Mouse (Mus musculus): ENCODE measurements at regions not wholly inside any gene's neighbourhood (a gene's known extent, or its start where the extent isn't known, plus 50 kb on each side); places are given as distances from the start of the nearest gene placed in this dataset.

- no peak for DNase-seq (ENCODE audit: low spot score)
These were observed 253.1 kb downstream of the Fam173b start for GRCm38 (mm10) chr15:31854764-31855163.

DNA sequence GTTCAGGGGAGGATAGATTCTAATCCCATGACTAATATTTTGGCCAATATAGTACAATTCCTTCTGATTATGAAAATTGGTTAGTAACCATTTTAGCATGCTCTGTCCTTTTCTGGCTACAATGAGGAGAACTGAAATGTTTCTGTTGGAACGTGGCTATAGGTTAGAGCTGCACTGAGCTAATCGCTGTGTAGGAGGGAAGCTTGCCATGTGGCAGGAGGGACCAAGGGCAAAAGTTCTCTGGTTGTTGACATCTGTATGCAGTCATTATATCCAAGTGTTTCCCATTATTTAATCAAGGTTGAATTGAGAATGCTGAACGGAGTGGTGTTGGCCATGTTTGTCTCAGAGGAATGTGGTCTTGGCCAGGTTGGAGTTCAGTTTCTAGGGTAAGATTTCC lies 253.5 kb downstream of the Fam173b start:
- DNase-seq (ENCODE audit: low spot score) = no peak

- no peak for DNase-seq (ENCODE audit: low spot score)
These were observed 267.4 kb downstream of the Fam173b start for GRCm38 (mm10) chr15:31869100-31869499.

- DNase-seq (ENCODE audit: low spot score) = no peak
These were observed 268.2 kb downstream of the Fam173b start for GRCm38 (mm10) chr15:31869673-31870417.

DNA sequence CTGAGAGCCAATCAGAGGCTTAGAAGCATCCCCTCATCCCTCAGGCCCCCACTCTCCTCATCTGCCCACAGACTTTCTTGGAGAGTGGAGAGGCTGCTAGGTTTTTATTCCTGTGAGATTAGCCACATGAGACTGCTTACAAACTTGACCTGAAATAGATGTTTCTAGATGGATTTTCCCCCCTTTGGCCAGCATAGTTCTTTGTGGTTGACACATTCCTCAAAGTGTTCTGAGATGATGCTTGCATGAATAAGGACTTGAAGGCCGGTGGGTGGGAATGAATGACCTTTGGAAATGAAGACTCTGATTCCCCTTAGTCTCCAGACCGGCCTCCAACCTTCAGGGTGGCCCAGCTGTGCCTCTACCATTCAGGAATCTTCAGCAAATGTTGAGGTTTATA lies 273.8 kb downstream of the Fam173b start:
- no peak for DNase-seq (ENCODE audit: low spot score)

DNA sequence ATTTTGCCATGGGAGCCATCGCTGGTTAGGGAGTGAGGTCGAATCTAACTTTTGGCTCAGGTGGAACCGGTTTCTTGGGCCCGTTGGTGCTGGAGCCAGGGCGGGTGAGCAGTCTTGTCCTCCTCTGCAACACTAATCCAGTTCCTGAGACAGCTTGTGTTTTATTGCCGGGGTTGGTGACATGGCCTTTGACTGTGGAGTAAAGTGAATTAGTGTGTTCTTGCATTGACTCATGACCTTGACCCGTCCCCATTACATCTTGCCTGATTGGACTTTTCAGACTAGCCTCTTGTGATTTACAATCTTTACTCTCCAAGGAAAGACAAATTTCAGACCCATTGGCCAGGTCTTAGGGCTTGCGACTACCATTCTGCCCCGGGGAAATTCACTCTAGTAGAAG lies 278.8 kb downstream of the Fam173b start:
- no peak for DNase-seq (ENCODE audit: low spot score)

- DNase-seq (ENCODE audit: low spot score) = no peak
These were observed 280.7 kb downstream of the Fam173b start for GRCm38 (mm10) chr15:31882331-31882730.

- DNase-seq (ENCODE audit: low spot score) = no peak
These were observed 281.9 kb downstream of the Fam173b start for GRCm38 (mm10) chr15:31883516-31883915.

DNA sequence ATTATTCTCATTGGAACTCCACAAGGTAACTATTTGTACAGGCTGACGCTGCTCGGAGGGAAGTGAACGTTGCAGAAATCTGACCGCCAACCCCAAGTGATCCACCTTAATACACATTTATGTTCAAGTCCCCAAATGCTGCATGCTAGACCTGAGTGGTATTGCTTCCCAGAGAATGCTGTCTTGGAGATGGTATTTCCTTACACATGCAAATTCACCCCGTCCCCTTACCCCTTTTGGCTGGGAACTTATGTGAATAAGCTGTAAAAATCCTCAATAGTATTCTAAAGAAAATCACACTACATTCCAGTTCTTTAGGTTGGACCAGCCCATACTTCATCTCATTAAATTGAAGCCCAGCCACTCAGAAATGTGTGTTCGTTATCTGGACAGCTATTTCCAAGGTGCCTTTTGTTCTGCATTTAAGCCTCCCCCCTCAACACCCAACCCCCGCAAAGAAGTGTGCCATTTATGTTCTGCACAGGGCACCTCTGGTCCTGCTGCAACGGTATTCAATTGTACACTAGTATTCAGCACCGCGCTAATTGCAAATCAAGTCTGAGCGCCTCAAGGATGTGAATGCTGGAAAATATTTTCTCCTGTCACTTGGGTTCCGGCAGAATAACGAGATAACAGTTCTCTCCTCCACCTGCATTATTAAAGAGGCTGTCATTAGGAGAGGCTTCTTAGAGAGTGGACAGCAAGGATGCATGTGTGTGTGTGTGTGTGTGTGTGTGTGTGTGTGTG lies 278.0 kb upstream of the Tas2r119 start:
- DNase-seq (ENCODE audit: low spot score) = no peak

DNA sequence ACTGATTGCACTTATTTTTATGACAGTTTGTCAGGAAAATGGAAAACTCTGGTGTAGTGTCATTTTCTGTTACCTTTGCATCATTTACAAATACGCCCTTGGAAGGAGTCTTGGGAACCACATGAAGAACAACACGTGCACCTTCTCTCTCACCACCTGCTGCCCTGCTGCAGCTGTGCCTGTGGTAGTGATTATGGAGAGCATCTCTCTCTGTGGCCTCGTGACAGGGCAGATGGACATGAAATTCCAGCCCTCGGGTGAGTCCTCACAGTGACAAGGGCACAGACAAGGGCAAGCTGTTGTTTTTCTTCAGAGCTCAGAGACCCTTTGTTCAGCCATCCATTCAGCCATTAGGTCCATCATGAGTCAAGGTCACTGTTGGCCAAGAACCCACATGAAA lies 276.8 kb upstream of the Tas2r119 start:
- DNase-seq (ENCODE audit: low spot score) = no peak

DNA sequence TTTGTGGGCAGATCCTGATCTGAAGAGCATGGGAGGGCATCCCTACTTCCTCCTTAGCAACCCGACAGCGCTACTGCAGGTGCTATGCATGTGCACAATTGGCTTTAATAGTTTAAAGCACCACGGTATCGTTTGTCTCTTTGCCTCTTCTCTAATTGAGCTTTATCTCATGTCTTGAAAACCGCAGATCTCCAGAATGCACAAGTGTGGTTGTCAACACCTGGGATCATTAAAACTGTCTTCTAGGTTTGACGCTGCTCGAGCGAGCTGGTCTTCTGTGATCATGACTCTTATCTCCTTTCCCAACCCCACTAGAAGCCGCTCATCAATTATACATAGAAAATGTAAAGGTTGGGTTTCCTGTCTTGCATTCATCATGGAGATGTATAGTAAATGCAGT lies 268.7 kb upstream of the Tas2r119 start:
- no peak for DNase-seq (ENCODE audit: low spot score)

GRCm38 (mm10) chr15:31911978-31912377 lies 265.1 kb upstream of the Tas2r119 start:
- DNase-seq (ENCODE audit: low spot score) = no peak

- DNase-seq (ENCODE audit: low spot score) = peak; percentile 7
These were observed 255.6 kb upstream of the Tas2r119 start for GRCm38 (mm10) chr15:31921485-31921884.

GRCm38 (mm10) chr15:31960301-31960700 lies 216.8 kb upstream of the Tas2r119 start:
- DNase-seq (ENCODE audit: low spot score) = no peak

GRCm38 (mm10) chr15:31961963-31962362 lies 215.1 kb upstream of the Tas2r119 start:
- DNase-seq (ENCODE audit: low spot score) = no peak

DNA sequence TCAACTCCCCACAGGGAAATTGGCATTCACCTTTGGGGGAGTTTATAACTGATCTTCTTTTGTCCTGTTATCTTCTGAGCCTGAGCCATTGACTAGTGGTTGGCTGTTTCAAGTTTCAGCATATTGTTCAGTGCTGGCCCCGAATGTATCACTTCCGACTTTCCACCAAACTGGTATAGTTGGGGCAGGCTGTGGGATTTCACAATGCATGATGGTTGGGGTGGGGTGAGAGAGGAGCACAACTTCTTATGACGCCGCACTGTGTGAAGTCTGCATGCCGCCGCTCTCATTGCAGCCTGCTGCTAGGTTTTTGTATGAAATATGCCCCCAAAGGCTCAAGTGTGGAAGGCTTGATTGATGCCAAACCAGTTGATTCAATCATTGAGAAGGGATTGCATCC lies 212.2 kb upstream of the Tas2r119 start:
- DNase-seq (ENCODE audit: low spot score) = no peak

GRCm38 (mm10) chr15:31965542-31965941 lies 211.5 kb upstream of the Tas2r119 start:
- DNase-seq (ENCODE audit: low spot score) = no peak

- no peak for DNase-seq (ENCODE audit: low spot score)
These were observed 204.2 kb upstream of the Tas2r119 start for GRCm38 (mm10) chr15:31972891-31973290.

DNA sequence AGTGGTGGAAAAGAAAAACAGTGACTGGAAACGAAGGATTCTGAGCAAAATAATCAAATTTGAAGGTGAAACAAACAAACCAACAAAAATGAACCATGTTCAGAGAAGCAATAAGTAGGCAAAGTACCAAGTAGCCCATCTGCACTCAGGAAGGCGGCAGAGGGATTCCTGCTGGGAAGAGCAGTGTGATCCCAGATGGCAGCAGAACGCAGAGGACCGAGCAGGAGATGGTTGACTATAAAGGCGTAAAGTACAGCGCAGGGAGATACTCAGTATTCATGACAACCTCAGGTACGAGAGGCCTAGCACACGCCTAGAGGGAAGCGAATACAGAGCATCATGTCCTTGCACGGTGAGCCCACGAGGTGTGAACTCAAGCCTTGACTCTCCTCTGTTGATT lies 203.2 kb upstream of the Tas2r119 start:
- DNase-seq (ENCODE audit: low spot score) = no peak

DNA sequence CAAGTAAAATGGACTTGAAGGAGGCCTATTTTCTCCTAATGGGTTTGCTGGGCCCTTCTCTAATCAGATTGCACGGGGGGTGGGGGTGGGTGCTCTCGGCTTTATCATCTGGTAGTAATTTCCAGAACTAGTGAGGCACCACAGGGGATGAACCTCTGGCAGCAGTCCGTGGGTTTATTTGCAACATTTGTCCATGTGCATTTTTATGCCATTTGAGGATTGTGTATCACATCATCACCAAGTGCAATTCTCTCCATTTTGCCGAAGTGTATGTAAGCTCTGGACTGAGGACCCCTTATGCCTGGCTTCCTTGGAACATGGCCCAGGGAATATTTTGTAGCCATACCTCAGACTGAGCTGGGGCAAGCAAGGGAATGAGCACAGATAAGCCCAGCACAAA lies 200.6 kb upstream of the Tas2r119 start:
- no peak for DNase-seq (ENCODE audit: low spot score)

DNA sequence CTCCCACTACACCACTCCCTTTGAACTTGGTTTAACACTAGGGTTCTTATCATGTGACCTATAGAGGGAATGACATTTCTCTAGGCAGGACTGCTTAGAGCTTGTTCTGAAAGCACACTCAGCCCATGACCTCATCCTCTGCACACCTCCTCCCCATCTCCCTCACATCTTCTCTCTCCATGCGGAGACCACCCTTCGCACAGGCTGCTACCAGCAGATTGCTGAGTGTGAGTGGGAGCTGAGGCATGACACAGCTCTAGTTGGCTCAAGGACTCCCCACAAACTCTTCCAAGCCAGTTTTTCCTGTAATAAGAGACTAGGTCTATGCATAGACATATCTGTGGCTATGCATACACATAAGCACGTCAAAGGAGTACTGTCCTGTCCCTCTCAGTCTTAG lies 199.5 kb upstream of the Tas2r119 start:
- DNase-seq (ENCODE audit: low spot score) = no peak

- DNase-seq (ENCODE audit: low spot score) = no peak
These were observed 197.1 kb upstream of the Tas2r119 start for GRCm38 (mm10) chr15:31979961-31980360.

GRCm38 (mm10) chr15:31980791-31981190 lies 196.3 kb upstream of the Tas2r119 start:
- DNase-seq (ENCODE audit: low spot score) = no peak

GRCm38 (mm10) chr15:31987291-31987690 lies 189.8 kb upstream of the Tas2r119 start:
- DNase-seq (ENCODE audit: low spot score) = no peak

All from lung, postnatal 25 days (tissue).